Mouse (Mus musculus) CH12.LX (cell line): ENCODE measurements around the gene Gpm6b. TPM values are rescaled to one million over a fixed set of nuclear protein-coding genes. Genes with fewer than 3 reads are reported as not detected.
A peak's percentile ranks its signal among the peaks of the same experiment; 100 is the strongest.

ENCODE experiments used
- DNase-seq: peaks from one replicate; pipeline ENCODE4 v3.0.0-alpha.2; 2013; ENCODE audit errors: extremely low read depth
- H3K27ac ChIP-seq: 2 replicates; pipeline ENCODE4 v1.5.1; 2012; ENCODE audit warnings: low read depth, mild to moderate bottlenecking, control low read depth, moderate library complexity; ENCODE audit not compliant: insufficient read depth
- H3K27me3 ChIP-seq: replicated peaks from 2 replicates; pipeline ENCODE3; 2012; ENCODE audit warnings: inconsistent platforms
- H3K36me3 ChIP-seq, 2 experiments: replicated peaks in 1 of 2; 2 replicates each; pipeline versions ENCODE3 to v1.6.1; 2012; ENCODE audit warnings: inconsistent platforms in 1 of 2, low read length in 1 of 2, mild to moderate bottlenecking in 1 of 2, mixed read lengths in 1 of 2, moderate library complexity in 1 of 2; ENCODE audit not compliant: control insufficient read depth in 1 of 2, insufficient read depth in 1 of 2
- H3K4me1 ChIP-seq, 2 experiments: 2 replicates each; pipeline ENCODE4 v1.6.1; 2012; ENCODE audit warnings: inconsistent platforms in 1 of 2, moderate library complexity in 1 of 2; ENCODE audit not compliant: insufficient read depth in 2 of 2, control insufficient read depth in 1 of 2
- H3K4me2 ChIP-seq: 2 replicates; pipeline ENCODE4 v1.6.1; 2012; ENCODE audit warnings: low read depth, mild to moderate bottlenecking, control low read depth; ENCODE audit not compliant: poor library complexity, insufficient read depth, severe bottlenecking
- H3K4me3 ChIP-seq, 3 experiments: fragments of 150-350 bp in 1 of 3; sonication (generic) in 1 of 3; replicated peaks in 1 of 3; 2 replicates each; pipeline versions ENCODE3 to v1.5.1; 2011 to 2012; ENCODE audit warnings: low read depth in 2 of 3, low read length in 2 of 3, mild to moderate bottlenecking in 2 of 3, moderate library complexity in 2 of 3, control low read depth in 1 of 3, improper control_type of control experiment in 1 of 3, inconsistent platforms in 1 of 3, mixed read lengths in 1 of 3; ENCODE audit not compliant: poor library complexity in 1 of 3
- H3K79me2 ChIP-seq: replicated peaks from 2 replicates; pipeline ENCODE4 v1.6.1; 2012; ENCODE audit warnings: mild to moderate bottlenecking, moderate library complexity; ENCODE audit not compliant: control insufficient read depth, poor library complexity, insufficient read depth, severe bottlenecking; ENCODE audit errors: extremely low read depth
- H3K9ac ChIP-seq: 2 replicates; pipeline ENCODE4 v1.6.1; 2012; ENCODE audit warnings: low read depth, mild to moderate bottlenecking, control low read depth, moderate library complexity; ENCODE audit not compliant: insufficient read depth
- H3K9me3 ChIP-seq: replicated peaks from 2 replicates; pipeline ENCODE3; 2012; ENCODE audit warnings: low read length, inconsistent platforms, mixed read lengths
- BHLHE40 ChIP-seq: IDR thresholded peaks from 2 replicates; pipeline ENCODE4 v1.6.1; 2011; ENCODE audit warnings: mild to moderate bottlenecking, low read depth, low read length, improper control_type of control experiment
- CHD1 ChIP-seq: IDR thresholded peaks from 2 replicates; pipeline ENCODE4 v1.6.1; 2012; ENCODE audit warnings: low read depth, low read length, improper control_type of control experiment, inconsistent platforms
- ELF1 ChIP-seq: IDR thresholded peaks from 2 replicates; pipeline ENCODE4 v1.6.1; 2014; ENCODE audit warnings: low read depth, mild to moderate bottlenecking, inconsistent platforms, low read length, improper control_type of control experiment
- EP300 ChIP-seq: IDR thresholded peaks from 2 replicates; pipeline ENCODE4 v1.6.1; 2011; ENCODE audit warnings: low read length, improper control_type of control experiment
- ETS1 ChIP-seq: conservative IDR thresholded peaks from 2 replicates; pipeline ENCODE4 v1.6.1; 2012; ENCODE audit warnings: low read depth, mild to moderate bottlenecking, inconsistent platforms, low read length, improper control_type of control experiment, moderate library complexity
- HCFC1 ChIP-seq: IDR thresholded peaks from 2 replicates; pipeline ENCODE4 v1.6.1; 2012; ENCODE audit warnings: low read depth, mild to moderate bottlenecking, inconsistent platforms, low read length, improper control_type of control experiment
- IRF4 ChIP-seq: IDR thresholded peaks from 2 replicates; pipeline ENCODE4 v1.6.1; 2014; ENCODE audit warnings: low read depth, mild to moderate bottlenecking, inconsistent platforms, low read length, improper control_type of control experiment
- JUN ChIP-seq: IDR thresholded peaks from 2 replicates; pipeline ENCODE4 v1.6.1; 2011; ENCODE audit warnings: low read depth, mild to moderate bottlenecking, low read length, improper control_type of control experiment, moderate library complexity; ENCODE audit not compliant: insufficient read depth
- KAT2A ChIP-seq: IDR thresholded peaks from 2 replicates; pipeline ENCODE4 v1.6.1; 2012; ENCODE audit warnings: low read length, improper control_type of control experiment, inconsistent platforms; ENCODE audit not compliant: insufficient replicate concordance
- MEF2A ChIP-seq: IDR thresholded peaks from 2 replicates; pipeline ENCODE4 v1.6.1; 2014; ENCODE audit warnings: low read depth, mild to moderate bottlenecking, inconsistent platforms, low read length, improper control_type of control experiment, borderline replicate concordance
- POLR2A ChIP-seq: IDR thresholded peaks from 2 replicates; pipeline ENCODE4 v1.6.1; 2011; ENCODE audit warnings: low read depth, mild to moderate bottlenecking, improper control_type of control experiment, low read length
- RAD21 ChIP-seq: IDR thresholded peaks from 2 replicates; pipeline ENCODE4 v1.6.1; 2011; ENCODE audit warnings: low read depth, mild to moderate bottlenecking, low read length, improper control_type of control experiment, moderate library complexity
- SIN3A ChIP-seq: IDR thresholded peaks from 2 replicates; pipeline ENCODE4 v1.6.1; 2012; ENCODE audit warnings: low read length, improper control_type of control experiment, inconsistent platforms
- SMC3 ChIP-seq: IDR thresholded peaks from 2 replicates; pipeline ENCODE4 v1.6.1; 2011; ENCODE audit warnings: low read depth, low read length, improper control_type of control experiment
- TCF12 ChIP-seq: IDR thresholded peaks from 2 replicates; pipeline ENCODE4 v1.6.1; 2014; ENCODE audit warnings: low read depth, mild to moderate bottlenecking, inconsistent platforms, low read length, improper control_type of control experiment
- UBTF ChIP-seq: IDR thresholded peaks from 2 replicates; pipeline ENCODE4 v1.6.1; 2012; ENCODE audit warnings: low read depth, mild to moderate bottlenecking, inconsistent platforms, low read length, improper control_type of control experiment, moderate library complexity
- USF1 ChIP-seq: IDR thresholded peaks from 2 replicates; pipeline ENCODE4 v1.6.1; 2014; ENCODE audit warnings: low read depth, mild to moderate bottlenecking, inconsistent platforms, low read length, improper control_type of control experiment
- ZC3H11A ChIP-seq: IDR thresholded peaks from 2 replicates; pipeline ENCODE4 v1.6.1; 2012; ENCODE audit warnings: low read depth, mild to moderate bottlenecking, inconsistent platforms, low read length, improper control_type of control experiment
- dilution Hi-C: fragments of 300-500 bp; cut with MboI; formaldehyde crosslinking; loops from 2 replicates; pipeline ENCODE4 v1.14.3; 2020; ENCODE audit warnings: low sequenced_read_pairs; ENCODE audit not compliant: extremely low pct_unique_long_range_greater_than_20kb, extremely low pct_ligation_motif_present
- in situ Hi-C: fragments of 300-500 bp; cut with MboI; formaldehyde crosslinking; loops from 3 replicates; pipeline ENCODE4 v1.14.3; 2019; ENCODE audit warnings: low sequenced_read_pairs, low pct_ligation_motif_present, low pct_unique_long_range_greater_than_20kb, mixed read lengths
- polyA plus RNA-seq: library from polyadenylated mRNA; unstranded; fragments of >175 nt; gene quantifications from 2 replicates; pipeline ENCODE4 v1.2.1, GENCODE M21; 2012; ENCODE audit warnings: low read depth; ENCODE audit not compliant: insufficient read length
- total RNA-seq, 2 experiments: library from RNA; depleted of rRNA; stranded (reverse); fragments of 300-350 nt in 1 of 2; fragments of >200 nt in 1 of 2; gene quantifications; 2 replicates each; pipeline ENCODE4 v1.2.3; 2012 to 2014

The Gpm6b gene
- total and polyA plus RNA-seq, 3 experiments: 0.64 to 1.9 (median 1.8) TPM

DNA sequence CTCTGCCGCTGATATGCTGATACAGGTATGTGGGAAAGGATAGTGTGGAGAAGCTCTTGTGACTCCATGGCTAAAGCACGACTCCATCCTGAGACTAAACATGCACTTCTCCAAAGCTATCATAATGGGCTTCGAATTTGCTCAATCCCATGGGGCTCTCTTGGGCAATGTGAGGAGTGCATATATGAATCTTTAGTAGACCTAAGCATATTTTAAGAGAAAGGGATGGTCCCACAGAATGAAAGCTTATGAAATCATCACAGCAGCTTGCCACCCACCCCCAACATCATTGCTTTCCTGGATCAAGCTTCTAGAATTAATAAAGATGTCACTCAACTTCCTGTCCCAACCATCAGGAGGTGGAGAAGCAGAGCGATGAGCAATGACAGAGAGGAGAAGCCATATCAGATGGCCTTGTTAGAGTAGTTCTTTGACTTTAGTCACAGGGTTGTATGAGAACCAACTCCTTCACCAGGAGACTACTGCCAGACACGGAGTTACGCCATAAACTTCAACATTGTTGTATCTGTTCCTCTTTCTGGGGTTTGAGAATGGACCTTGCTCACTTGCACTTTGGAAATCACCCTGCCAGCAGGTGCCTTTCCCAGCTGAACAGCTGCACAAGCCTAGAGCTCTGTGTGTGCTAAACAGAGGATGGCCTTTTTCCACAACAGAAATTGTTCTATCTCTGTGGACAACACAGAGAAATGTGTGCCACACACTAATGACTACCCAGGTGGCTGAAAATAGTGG, 8.0 kb upstream of the Gpm6b start:
- dilution Hi-C loops: no loop called here

DNA sequence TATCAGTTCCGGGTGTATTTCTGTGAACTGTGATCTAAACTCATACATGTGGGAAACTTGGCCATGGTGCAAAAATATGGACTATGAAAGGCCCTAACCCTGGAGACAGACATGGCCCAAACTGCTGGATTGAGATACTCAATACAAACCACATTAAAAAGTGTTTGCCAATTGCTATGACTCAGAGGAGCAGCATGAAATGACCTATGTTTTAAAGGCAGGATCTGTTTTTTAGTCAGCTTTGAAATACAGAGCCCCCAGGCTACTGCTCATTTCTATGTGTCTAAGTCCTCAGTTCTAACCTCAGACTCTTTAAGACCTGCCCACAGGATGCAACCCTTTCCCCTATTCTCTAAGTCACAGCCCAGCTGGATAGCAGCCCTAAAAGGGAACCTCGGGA, 2.6 kb upstream of the Gpm6b start:
- dilution Hi-C loops: no loop called here

More for the DNA sequence above, 8.0 kb upstream of the Gpm6b start:
- Histone ChIP-seq H3K36me3 (no peaks in the 10 kb centered on the region), H3K9me3 (no peaks in the 10 kb centered on the region), H3K4me1 (peaks cover 3 to 12% of the 10 kb centered on the region in 2 experiments; a peak in 3 of 4 replicates), H3K4me3 (no peak overlapping the region), H3K79me2 (no peaks in the 10 kb centered on the region), H3K27ac (peak overlapping the region; percentile 71), H3K27me3 (no peaks in the 10 kb centered on the region), H3K9ac (no peak overlapping the region), H3K4me2 (peak overlapping the region; percentile 50; the same call in 1 of the 2 replicates)
- peak; percentile 64 for DNase-seq
- in situ Hi-C loops: no loop called here
- peak; percentile 83 for TF ChIP-seq EP300
- TF ChIP-seq JUN: no peak
- peak; percentile 27; the same call in 1 of the 2 replicates for TF ChIP-seq MEF2A
- no peak for TF ChIP-seq SMC3
- peak; percentile 83 for TF ChIP-seq ETS1
- peak; percentile 86 for TF ChIP-seq BHLHE40
- TF ChIP-seq IRF4: peak; percentile 84
- peak; percentile 93 for TF ChIP-seq TCF12

DNA sequence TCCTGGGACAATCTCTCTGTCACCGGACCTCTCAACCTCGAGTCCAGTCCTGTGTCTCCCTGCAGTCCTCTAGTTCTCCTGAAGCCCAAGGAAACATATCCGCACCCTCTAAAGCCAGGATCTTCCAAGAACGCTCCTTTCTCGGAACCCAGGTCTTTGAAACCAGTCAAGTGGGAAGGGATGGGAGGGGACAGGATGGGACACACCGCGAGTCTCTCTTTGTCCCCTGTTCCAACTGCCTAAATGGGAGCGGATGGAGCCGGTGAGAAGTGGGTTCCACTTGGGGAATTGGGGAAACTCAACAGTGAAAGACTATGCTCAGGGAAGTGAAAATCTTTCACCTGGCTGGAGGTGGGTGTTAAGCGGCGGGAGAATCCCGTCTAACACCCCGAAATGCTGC, 809 bp downstream of the Gpm6b start:
- no peaks in the 10 kb centered on the region for H3K79me2 ChIP-seq
- peak overlapping the region; percentile 47 for H3K4me2 ChIP-seq
- no peak for DNase-seq
- H3K36me3 ChIP-seq: no peaks in the 10 kb centered on the region
- no peak for TF ChIP-seq ELF1
- no peak for TF ChIP-seq CHD1
- TF ChIP-seq RAD21: no peak
- H3K27me3 ChIP-seq: no peaks in the 10 kb centered on the region
- no peaks in the 10 kb centered on the region for H3K4me1 ChIP-seq
- H3K4me3 ChIP-seq: peak overlapping the region in 1 of 3 experiments; percentile 56
- no peak overlapping the region for H3K9ac ChIP-seq
- in situ Hi-C loops (no loop called here), dilution Hi-C loops (no loop called here)
- no peaks in the 10 kb centered on the region for H3K9me3 ChIP-seq
- H3K27ac ChIP-seq: no peak overlapping the region

More for the DNA sequence above, 2.6 kb upstream of the Gpm6b start:
- H3K27ac ChIP-seq: no peak overlapping the region
- no peak for DNase-seq
- TF ChIP-seq POLR2A (no peak), EP300 (no peak), KAT2A (no peak), HCFC1 (no peak), SIN3A (no peak), UBTF (no peak), USF1 (no peak), CHD1 (no peak), ZC3H11A (no peak), MEF2A (no peak)
- TF ChIP-seq, all 38 proteins: peak for 0
- Histone ChIP-seq H3K27me3 (no peaks in the 10 kb centered on the region), H3K9me3 (no peaks in the 10 kb centered on the region), H3K9ac (no peak overlapping the region), H3K4me3 (no peak overlapping the region), H3K79me2 (no peaks in the 10 kb centered on the region), H3K4me1 (peaks cover 0 to 4% of the 10 kb centered on the region in 2 experiments; a peak in 1 of 4 replicates), H3K4me2 (no peak overlapping the region), H3K36me3 (no peaks in the 10 kb centered on the region)
- in situ Hi-C loops: no loop called here
